Mouse (Mus musculus) embryo, embryonic 10 days (tissue): Measurements from ENCODE around the gene Gm7879.

Source experiments
- DNase-seq: peaks from one replicate; pipeline ENCODE4 v3.0.0-alpha.2; 2015; ENCODE audit warnings: low spot score

Gm7879 gene

GRCm38 (mm10) chr5:43948748-43949275 is 35.9 kb downstream of the Gm7879 start:
- peak; percentile 35 for DNase-seq

GRCm38 (mm10) chr5:43953241-43953640 is 40.3 kb downstream of the Gm7879 start:
- DNase-seq = no peak

- no peak for DNase-seq
These were observed 47.0 kb downstream of the Gm7879 start for GRCm38 (mm10) chr5:43959884-43960440.

GRCm38 (mm10) chr5:43961056-43961455 is 48.1 kb downstream of the Gm7879 start:
- no peak for DNase-seq
